Mouse (Mus musculus): ENCODE data around the gene D930048N14Rik.
"Not testable (repeated sequence)": the region's sequence is repeated elsewhere in the genome, so short reads cannot be mapped to it uniquely, and the experiment has no call there.

Gene D930048N14Rik

GRCm38 (mm10) chr11:51650691-51651515 is at the start of gene D930048N14Rik, which contains the start of gene N4bp3:
TSS of gene D930048N14Rik (plus strand) at chr11:51650954.
TSS of gene N4bp3 (minus strand) at chr11:51650842.
- DNase-seq (ENCODE audit: low spot score) = no peak

- DNase-seq (ENCODE audit: low spot score) = no peak
These were observed 48.5 kb upstream of the D930048N14Rik start for GRCm38 (mm10) chr11:51602253-51602652.

- peak; percentile 79 for DNase-seq (ENCODE audit: low spot score)
These were observed 44.9 kb upstream of the D930048N14Rik start for GRCm38 (mm10) chr11:51605602-51606446.

GRCm38 (mm10) chr11:51606447-51607095 is 44.2 kb upstream of the D930048N14Rik start, which contains the start of gene Hnrnpab:
TSS of gene Hnrnpab (minus strand) at chr11:51606847.
- DNase-seq (ENCODE audit: low spot score) = peak; percentile 97

- no peak for DNase-seq (ENCODE audit: low spot score)
These were observed 43.5 kb upstream of the D930048N14Rik start for GRCm38 (mm10) chr11:51607096-51607738.

GRCm38 (mm10) chr11:51609266-51609909 is 41.4 kb upstream of the D930048N14Rik start:
- no peak for DNase-seq (ENCODE audit: low spot score)

GRCm38 (mm10) chr11:51609940-51610339 is 40.8 kb upstream of the D930048N14Rik start:
- DNase-seq (ENCODE audit: low spot score) = not testable (repeated sequence)

GRCm38 (mm10) chr11:51614256-51614655 is 36.5 kb upstream of the D930048N14Rik start:
- no peak for DNase-seq (ENCODE audit: low spot score)

- DNase-seq (ENCODE audit: low spot score) = no peak
These were observed 35.6 kb upstream of the D930048N14Rik start for GRCm38 (mm10) chr11:51615129-51615528.

GRCm38 (mm10) chr11:51615601-51616000 is 35.2 kb upstream of the D930048N14Rik start:
- peak; percentile 57 for DNase-seq (ENCODE audit: low spot score)

GRCm38 (mm10) chr11:51616113-51616512 is 34.6 kb upstream of the D930048N14Rik start:
- DNase-seq (ENCODE audit: low spot score) = not testable (repeated sequence)

- peak; percentile 62 for DNase-seq (ENCODE audit: low spot score)
These were observed 33.1 kb upstream of the D930048N14Rik start for GRCm38 (mm10) chr11:51617693-51618092.

- no peak for DNase-seq (ENCODE audit: low spot score)
These were observed 31.8 kb upstream of the D930048N14Rik start for GRCm38 (mm10) chr11:51618894-51619408.

- DNase-seq (ENCODE audit: low spot score) = peak; percentile 95
These were observed 31.2 kb upstream of the D930048N14Rik start, which contains the start of gene Nhp2 for GRCm38 (mm10) chr11:51619409-51620060. TSS of gene Nhp2 (plus strand) at chr11:51619735.

GRCm38 (mm10) chr11:51620084-51620483 is 30.7 kb upstream of the D930048N14Rik start:
- no peak for DNase-seq (ENCODE audit: low spot score)

- no peak for DNase-seq (ENCODE audit: low spot score)
These were observed 29.0 kb upstream of the D930048N14Rik start for GRCm38 (mm10) chr11:51621776-51622175.

GRCm38 (mm10) chr11:51622971-51623491 is 27.7 kb upstream of the D930048N14Rik start:
- DNase-seq (ENCODE audit: low spot score) = no peak

GRCm38 (mm10) chr11:51625187-51625820 is 25.4 kb upstream of the D930048N14Rik start:
- DNase-seq (ENCODE audit: low spot score) = no peak

GRCm38 (mm10) chr11:51627425-51627824 is 23.3 kb upstream of the D930048N14Rik start:
- no peak for DNase-seq (ENCODE audit: low spot score)
